Mouse (Mus musculus) spleen, adult 2 months (tissue): ENCODE data around the gene 4932411N23Rik.

Experiments
- CTCF ChIP-seq: fragments of 200-500 bp; IDR thresholded peaks from 2 replicates; pipeline ENCODE4 v1.5.1; 2011; ENCODE audit warnings: mild to moderate bottlenecking, inconsistent platforms; ENCODE audit not compliant: insufficient read depth, insufficient read length, insufficient replicate concordance; ENCODE audit errors: extremely low read depth
- POLR2A ChIP-seq: fragments of 200-500 bp; IDR thresholded peaks from 2 replicates; pipeline ENCODE4 v1.6.1; 2011; ENCODE audit warnings: low read depth, low read length, inconsistent platforms

- no peak for TF ChIP-seq CTCF
- no peak for TF ChIP-seq POLR2A
Measured at GRCm38 (mm10) chrX:126815768-126816167, at the start of gene 4932411N23Rik.
